Mouse (Mus musculus) kidney, adult 18-20 months (tissue): ENCODE data around the gene Zfyve1.
A peak's percentile ranks its signal among the peaks of the same experiment; 100 is the strongest.
"Not testable (repeated sequence)": the region's sequence is repeated elsewhere in the genome, so short reads cannot be mapped to it uniquely, and the experiment has no call there.

Source experiments
- DNase-seq: peaks from one replicate; pipeline ENCODE4 v3.0.0; 2021

Gene Zfyve1

DNA sequence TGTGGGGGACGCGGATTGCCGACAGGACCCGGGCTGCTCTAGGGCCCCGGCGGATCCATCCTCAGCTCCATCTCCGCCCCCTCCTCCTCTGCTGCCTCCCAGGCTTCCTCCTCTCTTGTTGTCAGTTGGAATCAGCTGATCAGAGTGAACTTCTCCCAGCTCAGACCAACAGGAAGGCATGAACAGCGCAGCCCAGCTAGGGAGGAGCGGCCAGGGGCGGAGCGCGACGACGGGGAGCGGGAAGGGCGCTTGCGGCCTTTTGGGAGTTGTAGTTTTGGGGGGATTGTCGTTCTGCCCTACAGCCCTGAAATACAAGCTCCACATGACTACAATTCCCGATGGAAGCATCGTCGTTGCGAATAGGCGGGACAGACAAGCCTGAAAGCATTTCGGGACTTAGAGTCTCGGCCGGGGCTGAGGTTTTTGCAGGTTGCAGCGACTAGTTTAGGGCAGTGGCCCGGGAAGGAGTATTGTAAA, at the start of gene Zfyve1:
Zfyve1 (minus strand) TSS at position 198 of the 477 bp plus-strand sequence.
- DNase-seq: peak; percentile 90

DNA sequence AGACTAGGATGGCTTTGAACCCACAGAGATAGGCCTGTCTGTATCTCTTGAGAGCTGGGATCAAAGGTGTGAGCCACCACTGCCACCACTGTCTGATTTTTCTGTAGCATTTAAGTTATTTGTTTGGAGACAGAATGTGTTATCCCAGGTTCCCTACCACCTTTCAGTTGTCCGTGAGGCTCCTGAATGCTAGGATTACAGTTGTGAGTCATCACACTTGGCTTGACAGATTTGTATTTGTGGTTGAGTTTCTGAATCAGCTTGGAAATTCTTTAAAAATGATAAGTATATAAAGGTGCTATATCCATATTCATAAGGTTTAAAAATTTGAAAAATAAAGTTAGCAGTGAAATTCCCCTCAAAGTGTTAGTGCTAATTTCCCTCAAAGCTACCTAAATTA, 46.1 kb upstream of the Zfyve1 start:
- no peak for DNase-seq

DNA sequence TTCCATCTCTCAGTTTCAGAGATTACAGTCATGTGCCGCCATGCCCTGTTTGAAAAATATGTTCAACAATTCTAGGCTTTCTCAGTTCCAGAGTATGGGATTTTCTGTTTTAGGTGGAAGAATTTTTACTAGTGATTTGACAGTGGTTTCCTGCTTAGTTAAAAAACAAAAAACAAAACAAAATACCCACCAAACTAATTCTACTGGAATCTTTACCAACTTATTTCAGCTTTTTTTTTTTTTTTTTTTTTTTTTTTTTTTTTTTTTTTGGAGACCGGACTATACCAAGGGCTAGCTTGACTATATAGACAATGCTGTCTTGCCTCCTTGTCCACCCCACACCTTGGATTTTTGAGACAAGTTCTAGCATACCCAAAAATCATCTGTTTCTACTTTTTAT, 44.2 kb upstream of the Zfyve1 start:
- DNase-seq: no peak

DNA sequence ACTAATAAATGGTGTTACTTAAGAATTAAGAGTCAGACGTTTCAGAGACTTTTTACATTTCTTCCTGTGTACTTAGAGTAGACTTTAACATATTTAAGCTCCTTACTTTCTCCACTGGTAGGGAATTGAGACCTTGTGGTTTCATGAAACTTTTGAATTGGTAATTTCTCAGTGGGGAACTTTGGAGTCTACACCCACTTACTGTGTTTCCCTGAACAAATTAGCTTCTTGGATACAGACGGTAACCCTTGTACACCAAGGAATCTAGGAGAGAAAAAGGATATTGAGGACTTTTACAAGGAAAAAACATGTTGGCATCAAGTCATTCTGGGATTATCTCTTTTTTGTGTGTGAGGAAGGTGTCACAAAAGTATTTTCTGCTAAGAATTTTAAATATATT, 36.8 kb upstream of the Zfyve1 start:
- no peak for DNase-seq

DNA sequence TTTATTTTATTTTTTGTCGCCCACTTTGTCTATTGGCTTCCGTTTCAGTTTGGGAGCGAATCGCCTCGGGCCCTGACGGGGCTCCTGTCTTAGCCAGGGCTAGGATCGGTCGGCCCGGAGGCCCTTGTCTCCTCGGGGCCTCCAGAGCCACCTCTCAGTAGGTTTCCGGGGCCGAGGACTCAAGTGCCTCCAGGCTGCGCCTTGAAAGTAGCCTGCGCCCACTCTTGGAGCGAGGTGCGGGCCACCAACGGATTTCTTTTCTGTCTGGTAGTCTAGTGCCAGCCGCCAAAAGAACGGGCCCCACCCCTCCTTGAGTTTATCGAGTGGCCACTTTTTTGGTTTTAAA, 35.6 kb upstream of the Zfyve1 start:
- DNase-seq: peak; percentile 59

DNA sequence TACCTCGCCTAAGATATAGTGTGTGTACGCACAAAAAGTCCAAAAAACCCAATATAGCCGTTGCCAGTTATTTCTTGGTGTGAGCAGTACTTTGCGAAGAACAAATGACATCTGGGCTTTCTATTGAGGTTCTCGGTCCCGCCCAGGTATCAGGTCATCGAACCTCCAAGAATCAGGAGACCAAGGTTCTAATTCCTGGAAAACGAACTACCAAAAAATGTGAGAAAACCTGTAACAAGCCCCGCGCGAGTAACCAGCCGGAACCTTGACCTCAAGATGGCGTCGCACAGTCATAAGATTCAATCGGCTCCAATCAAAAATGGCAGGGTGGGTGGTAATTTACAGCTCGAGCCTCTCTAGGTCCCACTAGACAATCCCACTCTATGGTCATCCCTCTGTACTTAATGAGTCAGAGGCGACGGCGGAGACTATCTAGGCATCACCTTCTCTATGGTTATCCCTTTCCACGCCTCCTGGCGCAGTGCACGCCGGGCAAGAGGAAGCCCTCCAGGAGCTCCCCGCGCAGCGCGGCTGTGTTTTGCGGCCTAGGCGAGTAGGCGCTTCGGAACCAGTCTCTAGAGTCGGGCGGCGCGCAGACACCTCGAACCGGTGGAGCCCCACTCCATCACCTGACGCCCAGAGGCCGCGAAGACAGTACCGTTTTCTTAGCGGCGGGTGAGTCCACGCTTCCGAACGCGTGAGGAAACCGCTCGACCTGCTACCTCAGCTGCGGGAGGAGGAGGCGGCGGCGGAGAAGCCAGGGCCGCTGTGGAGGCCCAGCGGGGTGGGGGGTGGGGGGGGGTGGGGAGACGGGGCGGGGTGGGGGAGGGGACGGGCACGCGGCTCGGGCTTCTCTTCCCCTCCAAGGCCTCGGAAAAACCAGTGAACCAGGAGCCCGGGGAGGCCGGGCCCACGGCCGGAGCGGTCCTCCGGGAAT, 35.0 kb upstream of the Zfyve1 start:
- peak; percentile 97 for DNase-seq

DNA sequence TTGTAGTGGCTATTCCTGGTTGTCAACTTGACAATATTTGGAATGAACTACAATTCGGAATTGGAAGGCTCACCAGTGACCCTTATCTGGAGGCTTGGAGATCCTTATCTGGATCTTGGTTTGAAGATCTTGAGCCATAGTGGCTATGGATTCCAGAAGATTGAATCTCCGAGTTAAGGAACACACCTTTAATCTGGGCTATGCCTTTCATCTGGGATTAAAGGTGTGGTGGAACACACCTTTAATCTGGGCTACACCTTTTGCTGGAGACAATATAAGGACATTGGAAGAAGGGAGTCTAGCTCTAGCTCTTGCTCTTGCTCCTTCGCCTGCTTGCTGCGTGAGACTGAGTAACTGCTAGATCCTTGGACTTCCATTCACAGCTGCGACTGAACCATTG, 33.9 kb upstream of the Zfyve1 start, which contains the start of gene Rbm25:
Rbm25 (plus strand) TSS at position 301 of the 400 bp plus-strand sequence.
- DNase-seq: not testable (repeated sequence)

DNA sequence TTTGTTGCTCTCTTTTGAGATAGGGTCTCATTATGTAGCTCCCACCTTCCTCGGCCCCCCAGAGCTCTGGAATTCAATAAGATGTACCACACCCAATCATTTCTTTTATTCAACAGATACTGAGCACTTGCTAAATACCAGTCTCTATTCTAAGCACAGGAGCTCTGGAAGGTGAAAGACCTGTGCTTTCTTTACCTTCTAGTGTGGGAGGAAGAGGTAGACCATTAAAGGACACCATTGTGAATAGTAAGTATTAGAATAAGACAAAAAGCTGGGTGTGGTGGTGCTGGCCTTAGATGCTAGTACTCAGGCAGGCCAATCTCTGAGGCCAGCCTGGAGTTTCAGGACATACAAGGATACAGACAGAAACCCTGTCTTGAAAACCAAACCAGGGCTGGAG, 27.3 kb upstream of the Zfyve1 start:
- no peak for DNase-seq

DNA sequence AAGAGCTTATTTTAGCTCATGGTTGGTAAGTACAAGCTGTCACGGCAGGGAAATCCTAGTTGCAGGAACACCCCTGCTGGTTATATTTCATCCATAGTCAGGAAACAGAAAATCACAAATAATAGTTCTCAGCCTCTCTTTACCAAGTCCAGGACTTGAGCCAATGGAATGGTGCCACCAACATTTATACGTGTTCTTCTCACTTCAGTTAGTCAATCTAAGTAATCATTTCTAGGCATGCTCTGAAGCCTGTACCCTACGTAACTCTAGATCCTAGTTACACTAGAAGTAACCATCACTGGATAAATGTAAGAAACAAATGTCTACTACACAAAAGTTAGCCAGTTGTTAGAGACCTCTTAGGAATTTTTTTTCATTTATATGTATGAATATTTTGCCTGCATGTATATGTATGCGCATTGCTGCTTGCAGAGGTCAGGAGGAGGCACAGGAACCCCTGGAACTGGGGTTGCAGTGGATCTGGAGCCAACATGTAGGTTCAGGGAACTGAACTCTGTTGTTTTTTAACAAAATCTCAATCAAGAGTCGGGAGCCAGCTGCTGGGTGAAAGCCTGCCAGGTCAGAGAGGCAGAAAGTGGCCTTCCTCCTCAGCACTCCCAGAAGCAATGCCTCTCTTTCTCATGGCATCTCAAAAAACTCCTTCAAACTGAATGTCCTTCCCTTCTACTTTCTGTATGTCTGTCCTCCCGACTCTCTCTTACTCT, 25.2 kb upstream of the Zfyve1 start:
- DNase-seq: peak; percentile 35

DNA sequence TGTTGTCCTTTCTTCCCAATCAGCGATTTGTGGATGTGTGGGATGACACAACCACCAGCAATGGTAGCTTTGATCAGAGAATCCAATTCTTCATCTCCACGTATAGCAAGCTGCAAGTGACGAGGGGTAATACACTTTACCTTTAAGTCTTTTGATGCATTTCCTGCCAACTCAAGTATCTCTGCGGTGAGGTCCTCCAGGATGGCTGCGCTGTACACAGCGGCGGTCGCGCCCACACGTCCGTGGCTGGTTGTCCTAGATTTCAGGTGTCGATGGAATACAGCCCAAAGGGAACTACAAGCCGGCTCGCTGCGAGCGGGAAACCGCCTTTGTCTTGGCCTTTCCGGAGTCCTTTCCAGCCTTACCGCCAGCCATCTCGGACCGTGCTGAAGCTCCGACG, 23.7 kb upstream of the Zfyve1 start:
- not testable (repeated sequence) for DNase-seq

DNA sequence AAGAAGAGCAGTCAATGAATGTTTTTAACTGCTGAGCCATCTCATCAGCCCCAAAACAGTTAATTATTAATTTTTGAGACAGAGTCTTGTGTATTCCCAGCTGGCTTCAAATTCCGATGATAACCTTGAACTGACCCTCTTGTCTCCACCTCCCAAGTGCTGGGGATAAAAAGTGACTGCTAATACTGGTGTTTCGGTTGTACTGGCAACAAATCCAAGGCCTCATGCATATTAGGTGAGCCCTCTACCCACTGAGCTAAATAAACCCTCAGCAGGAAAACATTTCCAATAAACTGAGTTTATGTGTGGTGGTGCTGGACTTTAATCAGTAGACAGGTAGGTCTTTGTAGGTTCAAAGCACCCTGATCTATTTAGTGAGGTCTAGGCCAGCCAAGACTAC, 22.0 kb upstream of the Zfyve1 start:
- no peak for DNase-seq

DNA sequence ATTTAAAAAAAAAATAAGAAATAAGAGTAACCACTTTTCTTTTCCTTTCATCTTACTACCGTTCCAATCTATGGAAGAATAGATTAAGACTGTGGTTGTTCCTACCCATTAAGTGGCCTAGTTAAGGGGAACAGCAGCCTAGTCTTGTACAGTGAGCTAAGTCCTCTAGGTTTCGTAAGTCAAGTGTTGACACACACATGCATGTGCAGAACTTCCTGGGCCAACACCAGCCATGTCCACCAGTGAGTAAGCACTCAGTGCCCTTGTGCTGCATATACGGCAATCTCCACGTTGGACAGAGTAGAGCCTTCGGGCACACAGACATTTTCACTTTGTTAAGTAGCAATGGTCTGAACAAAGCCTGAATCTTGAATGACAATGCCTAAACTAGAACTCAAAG, 20.2 kb upstream of the Zfyve1 start:
- no peak for DNase-seq

DNA sequence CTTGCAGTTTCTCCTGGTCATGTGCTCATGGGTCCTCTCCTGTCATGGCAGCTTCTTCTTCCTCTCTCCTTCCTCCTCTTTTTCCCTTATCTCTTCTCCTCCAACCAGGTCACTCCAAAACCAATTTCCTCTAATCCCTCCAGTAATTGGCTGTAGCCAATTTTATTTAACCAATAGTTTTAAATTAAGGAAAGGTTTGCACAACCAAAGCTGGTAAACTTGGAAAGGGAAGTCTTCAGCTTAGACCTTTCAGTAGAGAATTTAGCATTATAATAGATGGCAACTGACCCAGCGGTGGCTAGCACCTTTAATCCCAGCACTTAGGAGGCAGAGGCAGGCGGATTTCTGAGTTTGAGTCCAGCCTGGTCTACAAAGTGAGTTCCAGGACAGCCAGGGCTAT, 9.4 kb upstream of the Zfyve1 start:
- not testable (repeated sequence) for DNase-seq

DNA sequence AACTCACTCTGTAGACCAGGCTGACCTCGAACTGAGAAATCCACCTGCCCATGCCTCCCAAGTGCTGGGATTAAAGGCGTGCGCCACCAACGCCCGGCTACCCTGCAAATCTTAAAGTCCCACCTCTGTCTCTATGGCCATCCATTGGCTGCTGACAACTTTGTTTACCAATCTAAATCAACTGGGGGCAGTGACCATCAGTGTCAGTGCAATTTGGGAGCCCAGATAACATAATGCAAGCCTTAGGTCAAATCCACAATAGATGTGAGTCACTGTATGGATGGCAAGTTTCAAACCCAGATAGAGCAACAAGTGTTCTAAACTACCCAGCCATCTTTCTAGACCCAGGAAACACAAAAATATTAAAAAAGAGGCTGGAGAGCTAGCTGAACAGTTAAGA, 5.3 kb upstream of the Zfyve1 start:
- no peak for DNase-seq

DNA sequence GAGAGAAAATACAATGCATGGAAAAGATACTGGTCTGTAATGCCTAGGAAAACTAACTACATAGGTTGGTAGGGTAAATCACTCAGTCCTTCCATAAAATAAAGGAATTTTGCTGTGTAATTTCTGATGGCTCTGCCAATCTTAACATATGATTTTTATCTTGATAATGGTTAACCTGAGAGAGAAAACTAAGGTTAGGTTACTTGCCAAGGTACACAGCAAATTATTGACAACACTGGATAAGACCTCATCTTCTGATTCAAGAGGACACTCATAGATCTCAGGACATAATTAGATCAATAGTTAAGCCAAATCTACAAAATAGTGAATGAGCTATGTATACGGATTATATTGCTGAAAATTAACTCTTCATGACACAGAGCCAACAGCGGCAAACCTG, 859 bp upstream of the Zfyve1 start:
- DNase-seq: no peak

DNA sequence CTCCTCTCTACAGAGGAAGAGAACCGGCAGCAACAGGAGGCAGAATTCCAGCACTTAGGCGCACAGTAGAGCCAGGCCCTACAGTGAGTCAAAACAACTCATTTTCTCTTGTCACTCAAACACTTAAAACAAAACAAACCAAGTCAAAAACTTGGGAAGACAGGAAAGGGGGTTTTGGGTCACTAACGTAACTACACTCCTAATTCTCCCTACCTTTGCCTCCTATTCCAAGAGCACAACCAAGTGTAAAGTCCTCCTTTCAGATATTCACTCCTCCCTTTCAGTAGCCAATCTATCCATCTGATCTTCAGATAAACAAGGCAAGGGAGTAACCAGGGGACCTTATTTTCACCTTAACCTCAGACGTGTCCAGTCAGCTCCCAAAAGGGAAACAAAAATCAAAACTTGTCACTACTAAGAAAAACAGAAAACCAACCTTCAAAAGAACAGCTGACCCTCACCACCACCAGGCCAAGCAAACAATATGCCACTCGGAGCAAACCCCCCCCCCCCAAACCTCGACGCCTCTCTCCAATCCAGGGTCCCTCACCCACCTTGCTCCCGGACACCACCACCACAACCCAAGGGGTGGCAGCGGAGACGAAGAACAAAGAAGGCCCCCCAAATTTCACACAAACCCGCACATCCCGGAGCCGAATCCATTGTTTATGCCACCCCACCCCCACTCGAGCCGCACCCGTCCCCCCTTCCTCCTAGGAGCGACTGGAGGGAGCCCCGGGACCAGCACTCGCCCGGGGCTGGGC, 649 bp downstream of the Zfyve1 start:
- DNase-seq: no peak

DNA sequence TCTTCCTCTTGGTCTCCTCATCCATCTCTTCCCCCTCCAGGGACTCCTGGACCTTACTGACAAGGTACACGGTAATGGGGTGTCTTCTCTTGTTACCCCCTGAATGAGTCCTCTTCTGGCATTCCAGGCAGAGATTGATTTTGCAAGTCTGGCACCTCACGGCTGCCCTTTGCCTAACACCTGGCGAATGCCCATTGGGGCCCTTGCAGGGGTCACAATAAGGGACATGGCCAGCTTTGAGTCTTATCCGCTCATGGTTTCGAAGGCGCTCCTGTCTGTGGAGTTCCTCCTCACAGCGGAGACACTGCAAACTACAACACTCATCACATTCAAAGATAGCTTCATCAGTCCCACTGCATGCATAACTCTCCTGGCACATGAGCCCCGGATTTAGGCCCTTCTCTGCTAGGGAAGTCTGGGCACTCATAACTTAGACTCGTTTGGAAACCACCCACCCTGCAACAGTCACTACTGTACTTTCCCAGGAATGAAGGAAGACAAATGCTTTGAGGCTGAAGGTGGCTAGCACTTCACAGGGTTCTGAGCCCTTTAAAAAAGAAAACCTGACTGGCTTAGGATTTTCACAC, 2.5 kb downstream of the Zfyve1 start:
- no peak for DNase-seq

DNA sequence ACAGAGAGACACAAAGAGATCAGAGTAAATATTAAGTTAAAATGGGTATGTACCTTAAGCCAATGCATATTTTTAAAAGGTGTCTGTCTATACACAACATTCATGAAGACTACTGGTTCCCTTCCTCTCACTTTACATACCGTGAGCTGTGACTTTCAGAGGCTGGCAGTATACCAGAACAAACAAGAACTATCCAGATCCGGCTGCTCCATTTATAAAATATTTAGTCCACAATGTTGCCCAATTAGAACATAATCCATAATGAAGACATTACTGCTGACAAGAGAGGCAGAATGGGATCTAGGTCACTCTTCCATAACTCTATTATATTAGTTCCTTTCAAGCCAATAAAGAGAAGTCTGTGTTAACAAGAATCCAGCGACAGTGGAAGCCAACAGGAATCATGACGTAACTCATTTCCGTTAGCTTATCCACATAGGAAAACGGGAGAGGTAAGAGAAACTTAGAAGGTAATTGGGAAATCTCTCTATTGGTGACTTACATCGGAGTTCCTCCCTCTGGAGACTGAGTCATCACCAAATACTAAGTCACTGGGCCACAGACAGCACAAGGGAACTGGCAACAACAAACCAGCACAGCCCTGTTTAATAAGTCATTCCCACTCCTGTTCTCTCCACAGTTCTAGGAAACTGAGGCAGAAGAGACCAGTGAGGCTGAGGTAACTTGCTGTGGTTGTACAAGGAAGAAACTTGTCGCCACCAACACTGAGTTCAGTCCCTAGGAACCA, 5.1 kb downstream of the Zfyve1 start:
- DNase-seq: no peak

DNA sequence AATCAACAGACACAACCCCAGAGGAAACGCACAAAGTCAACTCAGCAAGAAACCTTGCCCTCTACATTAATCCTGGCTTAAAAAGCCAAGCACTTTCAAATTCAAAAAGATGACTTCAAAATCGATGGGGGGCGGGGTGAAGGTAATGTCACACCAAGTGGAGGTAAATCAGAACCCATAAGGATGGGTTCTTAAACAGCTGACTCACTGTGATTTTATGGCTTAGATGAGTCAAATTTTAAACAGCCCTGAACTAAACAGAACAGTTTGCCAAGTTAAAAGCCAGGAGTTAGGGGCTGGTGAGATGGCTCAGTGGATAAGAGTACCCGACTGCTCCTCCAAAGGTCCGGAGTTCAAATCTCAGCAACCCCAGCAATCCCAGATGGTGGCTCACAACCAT, 10.4 kb downstream of the Zfyve1 start:
- no peak for DNase-seq

DNA sequence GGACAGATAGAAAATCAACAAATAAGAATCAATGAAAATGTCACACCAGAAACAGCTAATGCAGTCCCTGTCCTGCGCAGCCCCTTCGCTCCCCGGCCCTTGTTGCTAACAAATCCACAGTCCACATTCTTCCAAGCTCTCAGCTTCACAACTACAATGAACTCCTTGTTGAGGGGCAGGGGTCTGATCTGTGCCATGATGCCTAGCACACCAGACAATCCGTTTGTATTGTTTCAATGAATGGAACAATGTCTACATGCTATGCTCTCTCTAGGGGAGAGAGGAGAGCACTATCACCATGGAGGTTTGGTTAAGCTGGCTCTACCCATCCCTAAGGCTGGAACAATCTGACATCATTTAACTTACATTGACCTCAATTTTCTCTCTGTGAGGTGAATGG, 14.3 kb downstream of the Zfyve1 start:
- DNase-seq: no peak

DNA sequence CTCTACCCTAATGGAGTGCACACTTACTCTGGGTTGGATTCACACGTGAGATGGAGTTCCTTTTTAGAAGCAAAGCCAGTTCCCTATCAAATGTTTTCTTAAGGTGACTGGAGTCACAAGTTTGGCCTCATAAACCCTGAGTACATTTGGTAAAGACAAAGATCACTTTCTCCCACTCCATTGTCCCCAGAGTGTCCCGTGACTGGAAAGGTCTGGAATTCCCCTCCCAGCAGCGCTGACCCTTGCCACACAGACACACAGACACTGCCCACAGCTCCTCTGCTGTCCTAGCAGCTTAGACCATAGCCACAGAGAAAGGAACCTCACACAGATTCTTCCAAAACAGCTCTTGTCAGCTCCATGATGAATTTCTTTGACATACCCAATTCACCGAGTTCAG, 14.9 kb downstream of the Zfyve1 start:
- DNase-seq: peak; percentile 25

DNA sequence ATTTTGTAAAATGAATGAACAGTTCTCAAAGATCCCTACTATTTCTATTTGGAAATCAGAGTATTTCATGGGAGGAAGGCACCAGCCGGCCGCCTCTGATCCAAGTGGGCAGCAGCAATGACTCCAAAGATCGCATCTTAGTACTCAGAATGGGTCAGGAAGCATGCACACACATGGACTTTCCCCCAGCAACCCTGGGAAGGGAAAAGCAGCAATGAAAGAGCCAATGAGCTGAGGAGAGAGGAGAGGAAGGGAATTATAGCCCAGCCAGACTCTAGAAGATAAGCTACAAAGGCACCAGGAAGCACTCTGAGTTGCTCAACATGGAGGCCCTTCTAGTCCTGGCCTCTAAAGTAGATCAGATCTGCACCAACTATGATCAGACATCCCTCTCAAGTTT, 16.7 kb downstream of the Zfyve1 start:
- peak; percentile 37 for DNase-seq
